Mouse (Mus musculus) left cerebral cortex, adult 2 months (tissue): ENCODE measurements around the gene Rec114. TPM values are rescaled to one million over a fixed set of nuclear protein-coding genes. Genes with fewer than 3 reads are reported as not detected.

ENCODE experiments used
- DNase-seq, 2 experiments: peaks; one replicate each; pipeline ENCODE4 v3.0.0; 2021 to 2022; ENCODE audit warnings: low spot score in 2 of 2, mixed read lengths in 1 of 2; ENCODE audit errors: extremely low spot score in 1 of 2
- H3K27ac ChIP-seq: fragments of 200-600 bp; 2 replicates; pipeline ENCODE4 v1.8.1; 2022
- H3K4me3 ChIP-seq: fragments of 200-600 bp; 2 replicates; pipeline ENCODE4 v1.8.1; 2022
- CTCF ChIP-seq: fragments of 200-600 bp; IDR thresholded peaks from 2 replicates; pipeline ENCODE4 v1.8.1; 2022; ENCODE audit warnings: antibody characterized with exemption, mild to moderate bottlenecking, moderate library complexity
- intact Hi-C: fragments of 180-260 bp; cut with DNase I; formaldehyde crosslinking; loops from one replicate; pipeline ENCODE4 v1.15.1; 2025
- total RNA-seq, 2 experiments: library from RNA; stranded (reverse); gene quantifications; 2 replicates each; pipeline ENCODE4 v1.2.3; 2021

Rec114 gene
- total RNA-seq, 2 experiments from 2014 or later: 0.70 TPM

DNA sequence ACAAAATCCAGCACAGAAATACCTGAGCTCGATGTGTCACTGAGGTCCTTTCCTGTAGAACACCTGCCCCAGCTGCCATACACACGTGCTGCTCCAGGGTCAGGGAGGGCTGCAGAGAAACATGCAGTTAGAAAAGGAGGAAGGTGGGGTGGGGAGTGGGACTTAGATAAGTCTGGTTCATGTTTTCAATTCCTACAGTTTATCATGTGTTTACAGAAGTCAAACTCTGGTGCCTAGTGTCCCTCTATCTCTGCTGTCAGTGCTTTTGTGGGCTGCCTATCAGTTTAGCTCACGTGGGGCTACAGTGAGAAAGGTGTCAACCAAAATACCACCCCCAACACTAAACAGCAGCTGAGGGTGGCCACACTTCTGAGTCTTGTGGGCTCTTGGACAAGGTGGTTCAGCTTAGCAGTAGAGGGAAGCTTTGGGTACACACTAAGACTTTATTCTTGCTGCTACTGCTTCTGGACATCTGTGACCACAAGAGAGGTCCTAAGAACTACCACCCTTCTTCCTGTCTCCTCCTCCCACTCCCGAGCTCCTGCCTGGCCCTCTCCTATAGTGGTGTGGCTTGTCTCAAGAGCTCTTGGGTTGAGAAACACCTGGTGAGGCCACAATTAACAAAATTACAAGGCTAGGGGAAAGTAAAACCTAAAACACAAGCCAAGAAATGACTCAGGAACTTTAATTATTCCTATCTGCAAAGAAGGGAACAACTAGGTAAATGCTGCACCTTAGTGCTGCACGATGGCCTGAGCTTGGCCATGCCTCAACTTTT lies 85.8 kb downstream of the Rec114 start:
- H3K27ac ChIP-seq: no peak overlapping the region
- H3K4me3 ChIP-seq: no peak overlapping the region
- intact Hi-C loops: no loop called here
- no peak for TF ChIP-seq CTCF
- no peak for DNase-seq

GRCm38 (mm10) chr9:58656824-58657223 lies 86.9 kb downstream of the Rec114 start:
- no peak for TF ChIP-seq CTCF
- intact Hi-C loops: no loop called here
- DNase-seq: no peak
- Histone ChIP-seq H3K27ac (no peak overlapping the region), H3K4me3 (no peak overlapping the region)

GRCm38 (mm10) chr9:58656396-58656795 lies 87.4 kb downstream of the Rec114 start:
- TF ChIP-seq CTCF: peak; percentile 41
- no peak for DNase-seq
- Histone ChIP-seq H3K27ac (no peak overlapping the region), H3K4me3 (no peak overlapping the region)
- intact Hi-C loops: no loop called here

- Histone ChIP-seq H3K27ac (no peak overlapping the region), H3K4me3 (no peak overlapping the region)
- intact Hi-C loops: no loop called here
- no peak for DNase-seq
- no peak for TF ChIP-seq CTCF
These were observed 89.3 kb downstream of the Rec114 start for GRCm38 (mm10) chr9:58654494-58654893.

- DNase-seq: no peak
- Histone ChIP-seq H3K27ac (no peak overlapping the region), H3K4me3 (no peak overlapping the region)
- TF ChIP-seq CTCF: peak; percentile 77
- intact Hi-C loops: loop anchor here (1.0 kb wide), 2 partner anchors 74 to 112 kb away; no protein-coding TSS in a partner anchor
These were observed 91.8 kb downstream of the Rec114 start for GRCm38 (mm10) chr9:58651993-58652392.

DNA sequence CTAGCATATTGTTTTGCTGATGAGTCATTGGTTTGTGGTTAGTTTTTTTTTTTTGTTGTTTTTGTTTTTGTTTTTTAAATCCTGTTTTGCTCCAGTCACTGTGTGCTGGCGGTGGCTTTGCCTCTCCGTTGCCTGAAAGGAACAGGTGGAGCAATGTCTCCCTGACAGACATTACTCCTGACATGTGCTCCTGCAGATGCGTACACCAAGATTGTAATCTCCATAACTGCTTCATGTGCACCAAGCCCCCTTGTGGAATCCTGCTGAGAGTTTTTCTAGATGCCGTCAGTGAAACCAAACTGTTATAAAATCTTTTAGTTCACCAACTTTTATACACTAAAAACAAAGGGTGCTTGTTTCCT lies 94.5 kb downstream of the Rec114 start:
- DNase-seq: no peak
- intact Hi-C loops: no loop called here
- no peak; the same call in 1 of the 2 replicates for TF ChIP-seq CTCF
- Histone ChIP-seq H3K27ac (no peak overlapping the region), H3K4me3 (no peak overlapping the region)

DNA sequence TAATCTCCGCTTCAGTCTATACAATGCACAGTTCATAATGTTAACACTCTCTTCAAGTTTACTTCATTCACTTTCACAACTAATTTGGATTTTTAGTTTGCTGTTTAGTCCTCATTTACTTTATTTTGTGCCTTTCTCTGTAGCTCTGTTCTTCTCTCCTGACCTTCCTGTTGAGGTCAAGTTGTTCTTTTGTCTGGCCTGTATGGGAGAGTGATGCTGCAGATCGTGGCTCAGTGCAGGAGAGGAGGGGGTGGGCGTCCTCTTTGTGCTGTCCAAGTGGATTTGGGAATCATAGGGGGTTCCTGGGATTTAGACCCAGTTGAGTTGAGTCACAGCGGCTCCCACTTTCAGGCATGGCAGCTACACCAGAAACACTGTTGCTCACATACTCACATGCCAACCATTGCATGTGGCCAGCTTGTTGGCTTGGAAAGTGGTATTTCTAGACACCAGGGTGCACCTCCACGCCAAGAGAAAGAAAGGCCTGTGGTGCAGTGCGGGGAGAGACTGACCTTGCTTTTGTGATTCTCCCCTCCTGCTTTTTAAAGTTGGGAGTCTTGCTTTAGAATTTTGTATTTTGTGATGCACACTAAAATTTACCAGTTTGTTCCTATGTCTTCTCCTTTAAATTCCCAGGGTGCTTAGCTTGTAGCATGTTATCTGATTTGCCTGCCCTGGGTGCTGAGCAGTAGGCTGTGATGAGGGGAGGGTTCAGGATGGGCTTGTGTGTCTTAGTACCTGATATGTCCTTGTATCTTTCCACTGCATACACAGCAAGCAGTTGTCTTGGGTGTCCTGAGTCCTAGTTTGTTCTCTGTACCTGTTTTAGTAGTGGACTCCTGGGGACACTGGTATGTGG lies 95.1 kb downstream of the Rec114 start:
- Histone ChIP-seq H3K27ac (no peak overlapping the region), H3K4me3 (no peak overlapping the region)
- TF ChIP-seq CTCF: no peak
- no peak for DNase-seq
- intact Hi-C loops: no loop called here

GRCm38 (mm10) chr9:58630441-58630840 lies 113.3 kb downstream of the Rec114 start:
- H3K4me3 ChIP-seq: no peak overlapping the region
- TF ChIP-seq CTCF: no peak
- no peak overlapping the region for H3K27ac ChIP-seq
- DNase-seq: no peak
- intact Hi-C loops: no loop called here

GRCm38 (mm10) chr9:58627197-58627596 lies 116.6 kb downstream of the Rec114 start:
- Histone ChIP-seq H3K4me3 (no peak overlapping the region), H3K27ac (no peak overlapping the region)
- intact Hi-C loops: loop anchor here (5.0 kb wide), 1 partner anchor 90 kb away; no protein-coding TSS in a partner anchor
- DNase-seq: no peak
- TF ChIP-seq CTCF: no peak

DNA sequence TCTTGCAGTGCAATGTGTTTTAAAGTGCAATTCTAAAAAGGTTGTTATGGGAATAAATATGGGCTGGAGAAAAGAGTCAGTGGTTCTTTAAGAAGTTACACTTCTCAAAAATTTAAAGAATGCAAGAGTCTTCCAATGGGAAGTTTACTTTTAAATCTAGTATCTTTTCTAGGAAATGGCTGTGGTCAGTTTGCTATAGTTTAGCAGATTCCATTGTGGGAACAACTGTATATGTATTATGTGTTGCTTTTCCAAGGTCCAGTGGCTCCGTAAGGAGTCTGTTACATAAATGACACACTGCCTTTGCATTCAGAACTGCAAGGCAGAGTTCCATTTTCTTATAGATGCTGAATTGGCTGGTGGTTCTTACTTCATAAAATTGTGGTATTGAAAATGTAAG lies 120.8 kb downstream of the Rec114 start:
- no peak overlapping the region for H3K4me3 ChIP-seq
- DNase-seq: no peak
- no peak for TF ChIP-seq CTCF
- no peak overlapping the region for H3K27ac ChIP-seq
- intact Hi-C loops: no loop called here

GRCm38 (mm10) chr9:58615064-58615938 lies 128.5 kb downstream of the Rec114 start:
- Histone ChIP-seq H3K4me3 (no peak overlapping the region), H3K27ac (no peak overlapping the region)
- TF ChIP-seq CTCF: peak; percentile 31
- no peak for DNase-seq
- intact Hi-C loops: no loop called here
